Mouse (Mus musculus) liver, adult (tissue): ENCODE measurements around the gene Adat3.

Source experiments
- GATA4 ChIP-seq: IDR thresholded peaks from 2 replicates; pipeline ENCODE4 v1.6.1; 2014; ENCODE audit warnings: mild to moderate bottlenecking, low read length; ENCODE audit not compliant: insufficient replicate concordance

The Adat3 gene

DNA sequence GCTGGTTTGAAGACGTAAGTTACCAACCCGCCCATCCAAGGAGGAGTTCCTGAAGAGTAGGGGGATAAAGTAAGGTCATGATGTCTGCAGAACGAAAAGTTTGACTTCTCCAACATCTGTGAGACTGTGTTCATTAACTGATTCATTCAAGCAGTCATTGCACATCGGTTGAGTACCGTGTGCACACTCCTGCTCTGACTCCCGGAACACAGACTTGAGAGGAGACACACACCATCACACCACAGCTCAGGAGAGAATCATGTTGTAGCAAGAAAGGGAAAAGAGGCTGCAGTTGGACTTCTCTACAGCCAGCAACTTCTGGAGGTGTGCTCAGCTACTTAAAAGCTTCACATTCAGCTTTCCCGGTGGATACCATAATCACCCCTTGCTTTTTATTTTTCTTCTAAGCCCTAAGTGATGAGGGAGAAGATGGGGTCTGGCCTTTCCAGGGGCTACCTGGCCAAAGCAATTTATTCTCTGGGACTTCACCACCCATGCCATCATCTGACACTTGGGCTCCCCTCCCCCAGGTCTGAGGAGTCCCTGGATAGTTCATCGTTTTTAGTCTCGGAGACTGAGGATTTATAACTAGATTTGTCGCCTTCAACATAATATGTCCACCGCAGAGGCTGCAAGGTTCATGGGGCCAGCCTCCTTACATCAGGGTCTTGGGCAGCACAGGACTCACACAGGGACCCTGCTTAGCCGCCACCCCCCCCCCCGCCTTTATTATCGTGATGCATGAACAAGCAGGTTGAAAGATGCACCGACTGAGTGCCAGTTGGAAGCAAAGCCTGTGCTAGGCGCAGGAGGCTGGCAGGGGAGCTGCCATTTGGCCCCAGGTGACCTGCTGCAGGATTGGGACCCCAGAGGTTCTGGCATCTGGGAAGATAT, 18.4 kb downstream of the Adat3 start:
- no peak for TF ChIP-seq GATA4

DNA sequence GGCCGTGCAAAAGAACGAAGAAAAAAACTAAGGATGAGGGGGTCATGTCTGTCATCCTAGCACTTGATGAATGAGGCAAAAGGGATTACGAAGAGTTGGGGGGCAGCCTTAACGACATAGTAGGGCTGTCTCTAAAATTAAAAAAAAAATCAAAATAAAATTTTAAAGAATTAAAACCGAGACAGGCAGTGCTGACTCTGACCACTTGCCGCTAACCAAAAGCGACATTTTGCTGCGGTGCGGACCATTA, 18.9 kb downstream of the Adat3 start:
- no peak for TF ChIP-seq GATA4

DNA sequence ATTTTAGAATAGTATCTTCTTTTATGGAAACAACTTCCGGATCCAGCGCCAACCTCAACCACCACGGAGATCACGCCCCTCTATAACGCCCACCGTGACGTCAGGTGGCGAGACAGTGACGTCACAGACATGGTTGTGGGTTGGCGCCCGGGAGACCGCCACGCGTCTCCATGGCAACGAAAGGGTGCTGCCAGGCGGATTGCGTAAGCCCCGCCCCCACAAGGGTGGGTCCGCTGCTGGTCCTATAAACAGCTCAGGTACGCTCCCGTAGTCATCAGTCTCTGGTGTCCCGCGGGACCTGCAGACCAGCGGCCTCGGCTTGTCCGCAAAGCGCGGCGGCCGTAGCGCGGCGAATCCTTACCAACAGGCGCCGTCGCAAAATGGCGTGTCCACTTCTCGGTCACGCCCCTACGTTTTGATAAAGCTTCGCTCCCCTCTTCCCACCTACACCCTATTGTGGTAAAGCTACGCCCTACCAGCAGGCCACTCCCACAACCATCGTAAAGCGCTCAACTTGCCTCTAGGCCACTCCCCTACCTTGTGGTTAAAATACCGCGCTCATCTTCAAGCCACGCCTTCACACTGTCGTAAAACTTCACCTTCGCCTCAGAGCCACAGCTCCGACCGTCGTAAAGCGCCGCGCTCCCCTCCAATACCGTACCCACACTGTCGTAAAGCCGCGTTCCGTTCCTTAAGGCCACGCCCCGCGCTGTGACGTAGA, 19.4 kb downstream of the Adat3 start:
- peak; percentile 44; the same call in 1 of the 2 replicates for TF ChIP-seq GATA4

DNA sequence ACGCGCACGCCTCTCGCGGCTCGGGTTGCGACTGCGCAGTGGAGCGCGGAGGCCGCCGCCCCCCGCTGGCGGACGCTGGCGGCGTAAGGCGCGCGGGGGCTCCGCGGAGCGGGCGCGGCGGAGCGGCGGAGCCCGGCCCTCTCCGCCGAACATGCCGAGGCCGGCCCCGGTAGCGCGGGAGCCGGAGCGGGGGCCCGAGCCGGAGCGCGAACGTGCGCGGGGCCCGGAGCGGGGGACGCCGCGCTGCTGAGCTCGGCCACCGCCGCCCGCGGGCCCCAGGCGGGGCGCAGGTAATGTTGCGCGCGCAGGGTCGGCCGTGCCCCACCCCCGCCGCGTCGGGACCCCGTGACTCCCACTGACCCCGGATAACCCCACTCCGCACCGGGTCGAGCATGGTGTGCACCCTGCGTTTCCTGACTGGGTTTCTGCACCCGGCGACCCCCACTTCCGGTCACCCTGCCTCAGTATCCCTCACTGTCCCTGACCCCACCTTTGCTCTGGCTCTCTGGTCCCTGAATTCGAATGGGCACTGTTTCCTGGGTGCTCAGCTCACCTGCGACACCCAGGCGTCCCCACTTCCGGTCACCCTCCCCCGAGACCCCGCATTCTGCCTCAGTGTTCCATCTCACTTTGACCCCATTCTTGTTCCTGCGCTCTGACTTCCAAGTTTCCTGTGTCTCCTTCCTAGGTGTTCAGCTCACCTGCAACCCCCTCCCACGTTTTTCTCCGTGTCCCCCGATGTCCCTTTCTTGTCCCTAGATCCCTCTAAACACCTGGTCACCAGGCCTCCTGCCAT, 20.2 kb downstream of the Adat3 start, which contains the start of gene Csnk1g2:
Gene Csnk1g2, plus strand, starts transcription at position 178 of the 796 bp plus-strand sequence.
- no peak for TF ChIP-seq GATA4

DNA sequence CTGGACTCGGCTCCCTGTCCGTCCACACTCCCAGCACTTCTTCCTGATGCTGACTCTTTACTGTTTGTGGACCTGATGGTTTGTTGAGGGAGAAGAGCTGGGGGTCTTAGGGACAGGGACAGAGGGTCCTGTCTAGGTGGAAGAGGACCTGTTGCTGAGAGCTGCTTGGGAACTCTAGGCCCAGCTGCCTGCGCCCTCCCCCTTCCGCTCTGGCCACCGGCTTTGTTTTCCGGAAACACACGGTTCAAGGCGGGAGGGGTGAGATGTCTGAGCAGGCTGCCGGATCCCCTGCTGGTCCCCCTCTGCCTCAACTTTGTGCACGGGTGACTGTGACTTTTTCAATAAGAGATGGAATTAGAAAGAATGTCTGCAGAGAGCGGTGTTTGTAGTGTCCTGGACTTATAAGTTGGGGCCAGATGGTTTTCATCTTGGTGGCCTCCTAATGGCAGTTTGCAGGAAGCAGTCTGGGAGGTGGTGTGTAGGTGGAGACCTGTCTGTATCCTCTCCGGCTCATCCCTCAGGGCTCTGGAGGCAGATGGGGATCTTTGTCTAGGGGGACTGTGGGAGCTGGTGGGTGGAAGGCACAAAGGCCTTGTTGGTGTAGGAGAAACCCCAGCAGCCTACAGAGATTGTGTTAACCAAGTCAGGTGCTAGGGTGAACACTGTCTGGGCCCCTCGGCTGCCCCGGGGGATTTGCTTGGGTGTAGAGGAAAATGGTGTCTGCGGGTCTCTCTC, 20.9 kb downstream of the Adat3 start:
- TF ChIP-seq GATA4: no peak

DNA sequence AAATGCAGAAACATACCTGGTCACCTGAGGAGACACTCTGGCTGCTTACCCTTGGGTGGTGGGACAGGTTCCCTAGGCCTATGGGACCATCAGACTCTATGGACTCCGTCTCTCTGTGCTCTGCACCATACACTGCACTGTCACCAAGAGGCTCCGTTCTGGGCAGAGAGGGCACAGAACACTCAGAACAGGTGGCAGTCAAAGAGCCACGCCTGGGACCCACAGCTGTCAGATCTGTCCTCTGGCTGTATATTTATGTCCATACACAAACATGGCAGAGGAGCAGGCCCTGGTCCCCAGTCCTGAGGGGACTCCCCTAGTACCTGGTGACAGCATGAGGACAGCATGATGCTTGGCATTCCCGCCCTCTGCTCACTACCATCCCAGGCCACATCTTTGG, 23.1 kb downstream of the Adat3 start:
- no peak for TF ChIP-seq GATA4

DNA sequence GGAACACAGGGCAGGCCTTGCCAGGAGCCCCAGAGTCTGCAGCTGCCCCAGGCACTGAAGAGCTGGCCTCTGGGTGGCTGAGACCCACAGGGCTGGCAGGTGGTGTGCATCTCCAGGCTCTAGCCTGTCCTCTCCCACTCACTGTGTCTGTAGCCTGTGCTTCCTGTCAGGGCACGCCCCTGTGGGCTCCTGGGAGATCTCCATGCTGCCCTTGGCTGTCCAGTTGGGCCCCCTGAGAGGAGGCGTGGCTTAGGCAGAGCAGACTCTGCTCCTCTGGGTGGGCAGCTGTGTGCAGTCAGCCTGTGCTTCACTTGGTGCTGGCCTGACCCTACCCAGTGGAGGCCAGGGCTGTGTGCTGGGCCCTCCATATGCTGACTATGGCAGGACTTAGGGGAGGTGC, 25.0 kb downstream of the Adat3 start:
- no peak for TF ChIP-seq GATA4

DNA sequence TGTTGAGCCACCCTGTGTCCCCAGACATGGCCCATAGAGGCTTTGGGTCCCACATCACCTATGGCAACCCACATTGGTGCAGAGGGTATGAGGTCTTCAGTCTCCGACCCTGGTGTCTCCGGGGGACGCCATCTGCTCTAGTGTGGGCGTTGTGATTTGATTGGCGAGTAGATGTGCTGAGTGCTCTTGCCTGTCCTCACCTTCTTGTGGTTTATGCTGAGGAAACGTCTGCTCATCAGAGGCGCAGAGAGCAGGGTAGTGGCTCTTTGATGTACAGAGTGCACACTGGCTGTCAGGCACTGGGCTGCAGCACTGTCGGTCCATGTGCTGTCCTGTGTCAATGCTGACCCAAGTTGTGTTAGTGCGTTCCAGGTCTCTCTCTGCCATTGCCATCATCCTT, 26.2 kb downstream of the Adat3 start:
- TF ChIP-seq GATA4: no peak

DNA sequence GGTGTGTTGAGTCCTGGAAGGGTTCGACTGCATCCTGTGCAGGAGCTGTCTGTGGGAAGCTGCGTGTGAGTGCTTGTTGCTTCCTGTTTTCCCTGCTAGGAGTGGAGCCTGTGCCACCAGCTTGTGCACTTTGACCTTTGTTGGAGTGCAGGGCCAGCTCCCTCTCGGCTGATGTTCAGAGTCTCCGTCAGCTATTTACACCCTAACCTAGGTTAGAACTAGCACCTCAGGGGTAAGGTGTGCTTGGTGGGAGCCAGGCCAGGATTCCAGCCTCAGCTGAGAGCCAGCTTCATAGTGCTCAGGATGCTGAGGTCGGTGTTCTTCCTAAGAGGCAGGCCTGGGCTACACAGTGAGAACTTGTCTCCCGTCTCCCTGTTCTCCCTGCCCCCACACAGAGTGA, 32.7 kb downstream of the Adat3 start:
- no peak for TF ChIP-seq GATA4

DNA sequence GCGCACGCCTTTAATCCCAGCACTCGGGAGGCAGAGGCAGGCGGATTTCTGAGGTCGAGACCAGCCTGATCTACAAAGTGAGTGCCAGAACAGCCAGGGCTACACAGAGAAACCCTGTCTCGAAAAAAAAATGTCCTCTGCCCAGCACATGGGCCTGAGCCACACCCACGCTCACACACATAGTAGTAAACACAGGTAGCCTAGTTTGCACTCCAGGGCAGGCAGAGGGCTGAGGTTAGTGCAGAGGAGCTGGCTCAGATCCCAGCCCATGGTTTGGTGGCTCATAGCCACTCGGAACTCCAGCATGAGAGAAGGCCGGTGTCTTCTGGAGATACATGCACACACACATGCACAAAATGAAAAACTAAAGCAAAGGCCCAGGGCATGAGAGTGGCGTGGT, 44.3 kb downstream of the Adat3 start:
- TF ChIP-seq GATA4: no peak

DNA sequence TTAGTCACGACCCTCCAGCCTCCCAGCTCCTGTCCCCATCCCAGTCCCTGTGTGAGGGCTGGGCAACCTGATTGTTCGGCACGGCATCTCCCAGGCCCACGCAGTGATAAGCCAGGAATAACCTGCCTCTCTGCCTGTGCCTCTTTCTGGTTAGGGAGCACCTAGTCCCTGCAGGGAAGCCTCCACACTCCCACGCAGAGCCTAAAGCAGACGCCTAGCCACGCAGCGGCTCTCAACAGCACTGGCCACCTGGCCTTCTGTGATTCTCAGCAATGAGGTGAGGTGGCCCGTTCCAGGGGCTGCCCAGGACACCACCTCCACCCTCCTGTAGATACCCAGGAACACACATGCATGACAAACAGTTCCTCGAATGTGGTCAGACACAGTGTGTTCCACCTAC, 47.7 kb downstream of the Adat3 start:
- no peak for TF ChIP-seq GATA4

DNA sequence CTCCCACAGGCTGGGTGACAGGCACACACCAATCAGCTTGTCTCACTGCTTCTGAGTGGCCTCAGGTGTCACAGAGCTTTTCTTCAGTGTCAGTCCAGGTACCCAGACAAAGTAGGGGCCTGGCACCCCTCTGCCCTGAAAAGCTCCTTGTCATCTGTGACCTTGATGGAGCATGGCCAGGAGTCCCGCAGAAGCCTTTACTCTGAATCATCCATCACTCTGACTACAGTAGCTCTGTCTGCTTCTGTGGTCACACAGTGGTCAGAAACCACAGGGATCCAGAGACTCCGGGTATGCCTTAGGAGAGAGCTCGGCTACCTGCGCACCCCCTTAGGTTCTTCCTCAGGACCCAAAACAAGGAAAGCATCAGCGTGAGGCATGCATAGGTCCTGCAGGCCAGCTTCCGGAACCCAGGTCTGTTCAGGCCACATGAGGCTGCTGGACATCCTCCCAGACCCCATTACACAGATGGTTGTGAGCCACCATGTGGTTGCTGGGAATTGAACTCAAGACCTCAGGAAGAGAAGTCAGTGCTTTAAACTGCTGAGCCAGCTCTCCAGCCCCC, 50.6 kb downstream of the Adat3 start:
- TF ChIP-seq GATA4: no peak

DNA sequence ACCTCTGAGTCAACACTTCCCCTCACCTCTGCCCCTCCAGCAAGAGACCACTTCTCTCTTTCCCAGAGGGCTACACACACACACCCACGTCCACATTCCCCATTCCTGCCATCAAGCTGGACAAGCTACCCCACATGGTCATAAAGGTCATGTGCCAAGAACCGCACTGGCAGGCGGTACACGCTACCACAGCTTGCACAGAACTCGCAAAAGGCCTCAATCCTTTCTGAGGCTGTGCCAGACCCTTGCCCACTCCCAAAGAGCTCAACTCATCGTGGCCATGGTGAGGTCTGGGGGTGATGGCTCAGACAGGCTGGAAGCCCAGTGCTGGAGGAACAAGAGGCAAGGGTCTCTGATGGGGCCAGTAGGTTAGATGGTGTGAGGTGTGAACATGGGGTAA, 52.2 kb downstream of the Adat3 start:
- no peak for TF ChIP-seq GATA4

DNA sequence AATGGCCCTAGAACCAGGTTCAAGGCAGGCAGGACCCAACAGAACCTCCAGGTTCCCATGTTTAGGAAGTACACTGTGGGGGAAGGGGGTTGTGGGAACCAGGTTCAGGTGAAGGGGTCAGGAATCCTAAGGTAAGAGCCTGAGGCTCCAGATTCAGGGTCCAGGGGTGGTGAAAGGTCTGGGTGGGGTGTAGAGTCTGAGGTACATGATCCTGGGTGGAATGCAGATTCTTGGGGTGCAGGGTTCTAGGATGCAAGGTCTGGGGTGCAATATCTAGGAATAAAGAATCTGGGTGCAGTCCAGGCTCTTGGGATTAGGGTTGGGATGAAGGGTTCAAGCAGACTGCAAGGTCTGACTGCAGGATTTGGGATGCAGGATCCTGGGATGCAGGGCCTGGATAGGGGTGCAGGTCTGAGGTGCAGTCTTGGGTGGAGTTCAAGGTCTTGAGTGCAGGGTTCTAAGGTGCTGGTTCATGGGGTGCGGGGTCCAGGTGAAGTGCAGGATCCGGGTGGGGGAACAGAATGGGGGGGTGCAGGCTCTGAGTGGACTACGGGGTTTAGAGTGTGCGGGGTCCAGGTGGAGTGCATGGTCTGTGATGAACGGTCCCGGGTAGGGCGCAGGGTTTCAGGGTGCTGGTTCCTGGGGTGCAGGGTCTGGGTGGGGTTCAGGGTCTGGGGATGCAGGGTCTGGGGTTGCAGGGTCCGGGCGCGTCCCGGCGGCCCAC, 52.9 kb downstream of the Adat3 start:
- TF ChIP-seq GATA4: no peak
